Mouse (Mus musculus): ENCODE measurements around the gene Nt5dc3.

Gene Nt5dc3

GRCm38 (mm10) chr10:86779117-86779755 lies 431 bp downstream of the Nt5dc3 start:
- peak; percentile 27 to 33 for DNase-seq (ENCODE audit: low spot score in 2 of 2)

- DNase-seq (ENCODE audit: low spot score in 2 of 2) = no peak
Observed at GRCm38 (mm10) chr10:86779816-86780500, 1.2 kb downstream of the Nt5dc3 start.

- no peak for DNase-seq (ENCODE audit: low spot score in 2 of 2)
Observed at GRCm38 (mm10) chr10:86781641-86782040, 2.8 kb downstream of the Nt5dc3 start.

- DNase-seq (ENCODE audit: low spot score in 2 of 2) = no peak
Observed at GRCm38 (mm10) chr10:86782656-86783055, 3.9 kb downstream of the Nt5dc3 start.

- DNase-seq (ENCODE audit: low spot score in 2 of 2) = no peak
Observed at GRCm38 (mm10) chr10:86783561-86783960, 4.8 kb downstream of the Nt5dc3 start.

- DNase-seq (ENCODE audit: low spot score in 2 of 2) = no peak
Observed at GRCm38 (mm10) chr10:86784126-86784675, 5.4 kb downstream of the Nt5dc3 start.

GRCm38 (mm10) chr10:86785396-86785795 lies 6.6 kb downstream of the Nt5dc3 start:
- DNase-seq (ENCODE audit: low spot score in 2 of 2) = no peak

- no peak for DNase-seq (ENCODE audit: low spot score in 2 of 2)
Observed at GRCm38 (mm10) chr10:86786083-86786482, 7.3 kb downstream of the Nt5dc3 start.

GRCm38 (mm10) chr10:86788193-86788592 lies 9.4 kb downstream of the Nt5dc3 start:
- no peak for DNase-seq (ENCODE audit: low spot score in 2 of 2)

- DNase-seq (ENCODE audit: low spot score in 2 of 2) = no peak
Observed at GRCm38 (mm10) chr10:86789146-86789672, 10.4 kb downstream of the Nt5dc3 start.

- no peak for DNase-seq (ENCODE audit: low spot score in 2 of 2)
Observed at GRCm38 (mm10) chr10:86791507-86792184, 12.8 kb downstream of the Nt5dc3 start.

GRCm38 (mm10) chr10:86793509-86793951 lies 14.7 kb downstream of the Nt5dc3 start:
- no peak for DNase-seq (ENCODE audit: low spot score in 2 of 2)

- no peak for DNase-seq (ENCODE audit: low spot score in 2 of 2)
Observed at GRCm38 (mm10) chr10:86794196-86794595, 15.4 kb downstream of the Nt5dc3 start.

GRCm38 (mm10) chr10:86794794-86795535 lies 16.2 kb downstream of the Nt5dc3 start:
- no peak for DNase-seq (ENCODE audit: low spot score in 2 of 2)

GRCm38 (mm10) chr10:86796073-86796741 lies 17.4 kb downstream of the Nt5dc3 start:
- no peak for DNase-seq (ENCODE audit: low spot score in 2 of 2)

GRCm38 (mm10) chr10:86807362-86807761 lies 28.6 kb downstream of the Nt5dc3 start:
- DNase-seq (ENCODE audit: low spot score in 2 of 2) = no peak

- no peak for DNase-seq (ENCODE audit: low spot score in 2 of 2)
Observed at GRCm38 (mm10) chr10:86808013-86808758, 29.4 kb downstream of the Nt5dc3 start.

- no peak for DNase-seq (ENCODE audit: low spot score in 2 of 2)
Observed at GRCm38 (mm10) chr10:86810000-86810399, 31.2 kb downstream of the Nt5dc3 start.

GRCm38 (mm10) chr10:86810612-86811011 lies 31.8 kb downstream of the Nt5dc3 start:
- DNase-seq (ENCODE audit: low spot score in 2 of 2) = no peak
